Mouse (Mus musculus) erythroblast, embryonic 14.5 days (primary cell): ENCODE measurements around the gene H2-DMb1.

Experiments
- GATA1 ChIP-seq: IDR thresholded peaks from 2 replicates; pipeline ENCODE4 v1.6.1; 2012; ENCODE audit warnings: low read length, inconsistent platforms, mixed read lengths
- TAL1 ChIP-seq: IDR thresholded peaks from 3 replicates; pipeline ENCODE4 v1.6.1; 2012; ENCODE audit warnings: low read length, inconsistent platforms, mixed read lengths

DNA sequence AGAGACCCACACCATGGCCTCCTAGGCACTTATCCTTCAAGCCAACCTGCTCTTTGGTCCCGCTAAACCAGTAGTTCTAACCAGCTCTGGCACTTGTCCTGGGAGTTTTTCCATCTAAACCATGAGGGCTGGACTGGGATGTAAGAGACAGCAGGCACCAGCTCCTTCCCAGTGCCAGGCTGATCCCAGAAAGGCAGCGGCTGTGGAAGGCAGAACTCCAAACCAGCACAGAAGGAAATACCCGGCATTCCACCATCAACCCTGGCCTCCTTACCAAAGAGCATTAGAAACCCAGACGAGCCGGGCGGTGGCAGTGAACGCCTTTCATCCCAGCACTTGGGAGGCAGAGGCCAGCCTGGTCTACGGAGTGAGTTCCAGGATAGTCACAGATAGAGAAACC is 42.6 kb upstream of the H2-DMb1 start:
- no peak for TF ChIP-seq GATA1
- TF ChIP-seq TAL1, result no peak
